Mouse (Mus musculus) embryonic facial prominence, embryonic 11.5 days (tissue): ENCODE measurements around the gene Ccnd3. TPM values are rescaled to one million over a fixed set of nuclear protein-coding genes. Genes with fewer than 3 reads are reported as not detected.

Experiments
- ATAC-seq: fragments of 200-750 bp; cut with Nextera tagmentation; replicated peaks from 2 replicates; pipeline ENCODE4 v1.8.0; 2017; ENCODE audit warnings: low read depth; ENCODE audit not compliant: insufficient number of reproducible peaks, low FRiP score, low TSS enrichment
- DNase-seq: peaks from one replicate; pipeline ENCODE4 v3.0.0-alpha.2; 2015; ENCODE audit warnings: low spot score
- H3K27ac ChIP-seq: fragments of 300-500 bp; sonication (generic); replicated peaks from 2 replicates; pipeline ENCODE4 v1.5.1; 2014; ENCODE audit warnings: mild to moderate bottlenecking, low read depth, low read length, control low read depth
- H3K27me3 ChIP-seq: fragments of 300-500 bp; sonication (generic); 2 replicates; pipeline ENCODE4 v1.6.1; 2014; ENCODE audit warnings: mild to moderate bottlenecking, low read length, moderate library complexity, mixed read lengths; ENCODE audit not compliant: control insufficient read depth, insufficient read depth
- H3K36me3 ChIP-seq: fragments of 300-500 bp; sonication (generic); replicated peaks from 2 replicates; pipeline ENCODE4 v1.6.1; 2014; ENCODE audit warnings: low read depth, mild to moderate bottlenecking, low read length, moderate library complexity, mixed read lengths; ENCODE audit not compliant: control insufficient read depth, insufficient read depth
- H3K4me1 ChIP-seq: fragments of 300-500 bp; sonication (generic); 2 replicates; pipeline ENCODE4 v1.6.1; 2014; ENCODE audit warnings: low read length, mixed read lengths; ENCODE audit not compliant: control insufficient read depth, insufficient read depth
- H3K4me2 ChIP-seq: fragments of 300-500 bp; sonication (generic); 2 replicates; pipeline ENCODE4 v1.6.1; 2014; ENCODE audit warnings: low read depth, mild to moderate bottlenecking, control low read depth, low read length, moderate library complexity
- H3K4me3 ChIP-seq: fragments of 300-500 bp; sonication (generic); 2 replicates; pipeline ENCODE4 v1.5.1; 2014; ENCODE audit warnings: low read depth, low read length, control low read depth
- H3K9ac ChIP-seq: fragments of 300-500 bp; sonication (generic); replicated peaks from 2 replicates; pipeline ENCODE4 v1.6.1; 2014; ENCODE audit warnings: mild to moderate bottlenecking, control low read depth, low read length
- H3K9me3 ChIP-seq: fragments of 300-500 bp; sonication (generic); replicated peaks from 2 replicates; pipeline ENCODE4 v1.6.1; 2016; ENCODE audit warnings: mild to moderate bottlenecking, low read length, inconsistent platforms, mixed read lengths; ENCODE audit not compliant: control insufficient read depth
- WGBS: fragments of 180-500 bp; shearing (Covaris S2); extraction: QIAGEN DNeasy Blood & Tissue Kit; methylation state at CpG from one replicate; pipeline ENCODE4 v1.1.7; 2014; 5-methylcytosine and 5-hydroxymethylcytosine counted together
- polyA plus RNA-seq: library from polyadenylated mRNA; unstranded; fragments of >200 nt; fragmentation: Nextera tagmentation; extraction: Ambion mirVana; gene quantifications from 2 replicates; pipeline ENCODE4 v1.2.1, GENCODE M21; 2014

Gene Ccnd3
- polyA plus RNA-seq, 1 experiment from 2014 or later = 291 TPM

DNA sequence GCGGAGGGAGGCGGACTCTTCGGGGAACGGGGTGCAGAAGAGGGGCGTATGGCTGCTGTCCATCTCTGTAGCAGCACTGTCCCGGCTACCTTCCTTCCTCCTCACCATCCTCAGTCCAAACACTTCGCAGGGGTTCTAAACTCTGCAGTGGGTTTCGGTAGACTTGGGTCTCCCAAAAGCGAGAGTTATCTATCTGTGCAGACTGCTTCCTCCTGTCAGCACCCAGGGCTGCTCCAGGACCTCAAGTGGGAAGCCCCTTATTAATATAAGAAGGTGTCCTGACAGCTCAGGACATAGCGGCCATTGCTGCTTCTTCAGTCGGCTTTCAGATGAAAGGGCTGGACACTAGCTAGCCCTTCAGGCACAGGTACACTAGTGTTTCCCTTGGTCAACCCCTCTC lies 39.8 kb upstream of the Ccnd3 start:
- DNase-seq = no peak
- 78% methylated on average over 11 of the region's 11 CpGs for WGBS
- Histone ChIP-seq H3K36me3 (no peaks in the 10 kb centered on the region), H3K4me2 (no peak overlapping the region), H3K27me3 (peaks cover 15% of the 10 kb centered on the region), H3K9me3 (no peaks in the 10 kb centered on the region), H3K4me1 (no peaks in the 10 kb centered on the region; the same call in 1 of the 2 replicates), H3K9ac (no peak overlapping the region), H3K4me3 (no peak overlapping the region), H3K27ac (no peak overlapping the region)
- ATAC-seq = no peak

DNA sequence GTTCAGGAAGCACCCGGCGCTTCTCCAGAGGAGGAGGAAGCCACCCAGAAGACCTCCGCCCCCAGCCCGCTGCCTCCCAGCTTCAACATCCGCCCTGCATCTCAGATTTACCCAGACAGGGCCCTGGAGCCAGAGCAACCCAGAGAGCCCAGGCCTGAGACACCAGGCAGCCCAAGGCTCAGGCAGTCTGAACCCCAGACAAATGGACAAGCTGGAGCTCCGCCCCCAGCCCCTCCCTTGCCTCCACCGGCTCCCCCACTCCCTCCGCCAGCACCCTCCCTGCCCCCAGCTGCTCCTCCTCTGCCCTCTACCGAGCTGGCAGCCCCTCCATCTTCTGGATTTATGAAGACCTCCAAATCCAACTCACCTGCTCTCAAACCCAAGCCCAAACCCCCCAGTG lies 38.6 kb upstream of the Ccnd3 start:
- H3K4me1 ChIP-seq = no peaks in the 10 kb centered on the region; the same call in 1 of the 2 replicates
- no peak for DNase-seq

DNA sequence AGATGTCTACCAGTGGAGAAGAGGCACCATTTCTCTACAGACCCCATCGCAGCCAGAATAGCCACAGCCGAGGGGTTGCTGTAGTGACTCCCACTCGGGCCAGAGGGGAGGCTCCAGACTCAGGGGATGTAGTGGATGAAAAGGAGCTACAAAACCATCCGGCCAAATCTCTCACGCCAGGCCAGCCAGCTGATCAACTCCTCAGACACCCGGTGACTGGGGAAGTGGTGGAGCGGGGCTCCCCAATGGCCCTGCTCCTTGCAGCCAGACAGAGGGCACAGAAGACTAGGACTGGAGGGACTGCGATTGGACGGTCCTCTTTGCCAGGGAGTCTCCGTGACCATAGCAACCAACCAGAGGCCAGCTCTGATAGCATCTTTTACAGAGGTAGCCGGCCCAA lies 37.2 kb upstream of the Ccnd3 start:
- no peak for ATAC-seq
- no peak overlapping the region for H3K9ac ChIP-seq
- H3K9me3 ChIP-seq = no peaks in the 10 kb centered on the region
- H3K4me1 ChIP-seq = no peaks in the 10 kb centered on the region; the same call in 1 of the 2 replicates
- WGBS = 55% methylated on average over 11 of the region's 11 CpGs
- no peak overlapping the region for H3K4me3 ChIP-seq
- no peak overlapping the region for H3K4me2 ChIP-seq
- H3K27me3 ChIP-seq = peaks cover 15% of the 10 kb centered on the region
- no peak overlapping the region for H3K27ac ChIP-seq
- H3K36me3 ChIP-seq = no peaks in the 10 kb centered on the region
- no peak for DNase-seq

More for the DNA sequence above, 38.6 kb upstream of the Ccnd3 start:
- WGBS = 27% methylated on average over 7 of the region's 9 CpGs
- no peak overlapping the region for H3K4me3 ChIP-seq
- H3K27ac ChIP-seq = no peak overlapping the region
- no peak overlapping the region for H3K4me2 ChIP-seq
- peaks cover 15% of the 10 kb centered on the region for H3K27me3 ChIP-seq
- H3K36me3 ChIP-seq = no peaks in the 10 kb centered on the region
- H3K9me3 ChIP-seq = no peaks in the 10 kb centered on the region
- no peak overlapping the region for H3K9ac ChIP-seq
- peak; percentile 60; the same call in 1 of the 2 replicates for ATAC-seq

DNA sequence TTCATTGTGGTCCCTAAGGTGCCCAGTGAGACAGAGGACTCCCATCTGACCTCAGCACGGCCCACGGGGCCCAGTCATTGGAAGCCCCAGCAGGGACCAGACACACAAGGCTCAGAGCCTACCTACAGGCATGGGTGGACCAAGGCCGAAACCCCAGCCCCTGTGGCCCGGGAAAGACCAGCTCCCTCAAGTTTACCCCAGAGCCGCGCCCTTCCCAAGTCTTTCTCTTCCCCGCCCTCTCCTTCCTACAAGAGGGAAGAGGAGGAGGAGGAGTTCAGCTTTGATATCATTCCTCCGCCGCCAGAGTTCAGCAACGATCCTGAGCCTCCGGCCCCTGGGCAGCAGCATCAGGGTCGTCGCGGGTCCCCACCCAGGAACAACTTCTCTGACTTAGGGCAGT lies 36.8 kb upstream of the Ccnd3 start:
- DNase-seq (no peak), ATAC-seq (no peak)
- 13% methylated on average over 14 of the region's 14 CpGs for WGBS
- Histone ChIP-seq H3K9me3 (no peaks in the 10 kb centered on the region), H3K4me3 (peak overlapping the region; percentile 18), H3K9ac (no peak overlapping the region; the same call in 1 of the 2 replicates), H3K36me3 (no peaks in the 10 kb centered on the region), H3K4me1 (no peaks in the 10 kb centered on the region; the same call in 1 of the 2 replicates), H3K27ac (no peak overlapping the region), H3K4me2 (peak overlapping the region; percentile 28), H3K27me3 (peaks cover 15% of the 10 kb centered on the region)

DNA sequence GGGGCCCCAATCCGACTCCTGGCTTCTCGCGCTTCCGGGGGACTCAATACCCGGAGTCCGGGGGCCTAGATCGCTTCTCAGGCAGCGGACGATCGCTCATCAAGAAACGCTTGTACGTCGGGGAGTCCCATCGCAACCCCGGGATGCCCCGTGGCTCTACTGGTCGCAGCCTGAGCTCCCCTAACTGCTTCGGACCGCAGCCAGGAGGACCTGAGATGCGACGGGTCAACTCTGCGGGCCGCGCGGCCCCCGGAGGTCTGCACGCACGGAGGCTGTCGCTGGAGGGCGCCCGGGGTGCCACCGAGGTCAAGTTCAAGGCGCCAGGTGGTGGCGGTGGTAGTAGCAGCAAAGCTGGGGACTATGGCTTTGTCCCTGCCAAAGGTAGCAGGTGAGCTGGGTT lies 36.4 kb upstream of the Ccnd3 start:
- H3K27me3 ChIP-seq = peaks cover 15% of the 10 kb centered on the region
- 7% methylated on average over 34 of the region's 34 CpGs for WGBS
- no peak for DNase-seq

DNA sequence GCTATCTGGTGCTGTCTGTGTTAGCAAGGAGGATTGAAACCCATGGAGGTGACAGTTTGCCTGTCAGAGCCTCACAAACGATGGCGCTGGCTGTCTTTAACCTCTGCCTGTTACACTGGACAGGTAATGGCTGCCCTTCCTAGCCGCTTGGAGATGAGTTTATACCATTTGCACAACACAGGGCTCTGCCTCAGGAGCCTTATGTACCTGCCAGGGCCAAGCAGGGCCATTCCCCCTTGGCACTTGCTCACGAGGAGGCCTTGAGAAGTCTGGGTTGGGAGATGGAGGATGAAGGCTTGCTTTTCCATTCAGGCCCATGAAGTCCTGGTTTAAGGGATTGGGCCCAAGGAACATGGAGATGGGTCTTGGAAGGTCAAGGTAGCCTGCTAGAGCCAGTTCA lies 35.2 kb upstream of the Ccnd3 start:
- Histone ChIP-seq H3K27me3 (peaks cover 15% of the 10 kb centered on the region), H3K4me1 (no peaks in the 10 kb centered on the region; the same call in 1 of the 2 replicates)

More for the DNA sequence above, 36.4 kb upstream of the Ccnd3 start:
- H3K9ac ChIP-seq = no peak overlapping the region; the same call in 1 of the 2 replicates
- H3K36me3 ChIP-seq = no peaks in the 10 kb centered on the region
- no peak for ATAC-seq
- H3K9me3 ChIP-seq = no peaks in the 10 kb centered on the region
- peak overlapping the region; percentile 28 for H3K4me2 ChIP-seq
- peak overlapping the region; percentile 18 for H3K4me3 ChIP-seq
- H3K27ac ChIP-seq = no peak overlapping the region
- H3K4me1 ChIP-seq = no peaks in the 10 kb centered on the region; the same call in 1 of the 2 replicates

DNA sequence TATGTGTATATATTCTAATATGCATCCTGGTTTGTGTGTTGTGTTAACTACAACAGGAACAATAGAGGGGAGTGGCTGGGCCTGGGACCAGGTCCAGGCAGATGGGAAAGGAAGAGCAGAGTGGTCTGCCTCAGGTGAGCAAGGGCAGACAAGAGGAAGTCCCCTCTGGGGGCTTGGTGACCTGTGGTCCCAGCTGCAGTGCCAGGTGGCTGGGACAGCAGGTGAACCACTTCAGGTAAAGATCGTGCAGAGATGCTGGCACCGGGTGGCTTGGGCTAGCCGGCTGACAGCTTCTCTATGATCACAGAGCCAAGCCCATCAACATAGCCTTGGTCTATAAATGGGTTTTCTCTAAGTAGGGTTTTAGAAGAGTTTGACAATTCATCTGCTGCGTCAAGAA lies 34.7 kb upstream of the Ccnd3 start:
- Histone ChIP-seq H3K4me3 (no peak overlapping the region), H3K9me3 (no peaks in the 10 kb centered on the region), H3K9ac (no peak overlapping the region), H3K27me3 (peaks cover 15% of the 10 kb centered on the region), H3K36me3 (no peaks in the 10 kb centered on the region), H3K4me2 (no peak overlapping the region), H3K4me1 (no peaks in the 10 kb centered on the region; the same call in 1 of the 2 replicates), H3K27ac (no peak overlapping the region)
- 95% methylated on average over 4 of the region's 4 CpGs for WGBS
- no peak for ATAC-seq
- no peak for DNase-seq

More for the DNA sequence above, 35.2 kb upstream of the Ccnd3 start:
- Histone ChIP-seq H3K4me3 (no peak overlapping the region), H3K4me2 (no peak overlapping the region), H3K9ac (no peak overlapping the region), H3K27ac (no peak overlapping the region), H3K36me3 (no peaks in the 10 kb centered on the region), H3K9me3 (no peaks in the 10 kb centered on the region)
- no peak for ATAC-seq
- 80% methylated on average over 4 of the region's 4 CpGs for WGBS
- DNase-seq = no peak

DNA sequence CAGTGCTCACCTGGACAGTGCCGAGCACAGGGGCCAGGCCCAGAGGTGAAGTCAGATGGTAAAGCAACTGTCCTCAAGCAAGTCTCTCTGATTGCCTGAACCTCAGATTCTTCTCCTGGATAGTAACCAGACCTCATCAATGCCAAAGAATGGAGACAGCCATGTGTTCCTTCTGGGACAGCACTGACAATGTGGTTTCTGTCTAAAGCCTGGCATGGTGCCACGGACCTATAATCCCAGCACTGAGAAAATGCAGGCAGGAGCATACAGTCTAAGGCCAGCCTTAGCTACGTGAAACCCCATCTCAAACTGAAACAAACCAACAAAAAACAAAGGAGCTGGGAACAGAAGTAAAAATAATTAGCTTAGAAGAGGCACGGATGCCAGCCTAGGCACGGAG lies 34.2 kb upstream of the Ccnd3 start:
- Histone ChIP-seq H3K27me3 (peaks cover 15% of the 10 kb centered on the region), H3K4me1 (no peaks in the 10 kb centered on the region; the same call in 1 of the 2 replicates)

More for the DNA sequence above, 34.2 kb upstream of the Ccnd3 start:
- Histone ChIP-seq H3K4me2 (no peak overlapping the region), H3K9me3 (no peaks in the 10 kb centered on the region), H3K27ac (no peak overlapping the region; the same call in 1 of the 2 replicates), H3K36me3 (no peaks in the 10 kb centered on the region), H3K4me3 (no peak overlapping the region), H3K9ac (no peak overlapping the region)
- 82% methylated on average over 5 of the region's 5 CpGs for WGBS
- DNase-seq = no peak
- ATAC-seq = no peak
